Mouse (Mus musculus) myocyte (in vitro differentiated cells): Measurements from ENCODE around the gene Cpa2. TPM values are rescaled to one million over a fixed set of nuclear protein-coding genes. Genes with fewer than 3 reads are reported as not detected.

Experiments
- H3K27me3 ChIP-seq: one replicate; pipeline ENCODE4 v1.6.1; 2011; ENCODE audit not compliant: control insufficient read depth, insufficient read depth, insufficient read length
- H3K36me3 ChIP-seq: one replicate; pipeline ENCODE4 v1.6.1; 2011; ENCODE audit not compliant: control insufficient read depth, insufficient read depth
- H3K4me2 ChIP-seq: one replicate; pipeline ENCODE4 v1.6.1; 2011; ENCODE audit warnings: low read depth, control low read depth
- H3K4me3 ChIP-seq: one replicate; pipeline ENCODE4 v1.5.1; 2011; ENCODE audit warnings: mild to moderate bottlenecking, control low read depth, moderate library complexity
- H3K79me2 ChIP-seq: one replicate; pipeline ENCODE4 v1.6.1; 2011; ENCODE audit not compliant: control insufficient read depth, insufficient read depth
- H3ac ChIP-seq: one replicate; pipeline ENCODE4 v1.6.1; 2011; ENCODE audit not compliant: control insufficient read depth, insufficient read length
- CEBPB ChIP-seq: IDR thresholded peaks from 2 replicates; pipeline ENCODE4 v1.6.1; 2011; ENCODE audit warnings: mild to moderate bottlenecking, moderate library complexity; ENCODE audit not compliant: poor library complexity, insufficient read depth, severe bottlenecking
- E2F4 ChIP-seq: IDR thresholded peaks from one replicate; pipeline ENCODE4 v1.6.1; 2011; ENCODE audit warnings: mild to moderate bottlenecking, control low read depth, moderate library complexity; ENCODE audit not compliant: insufficient read depth
- MAX ChIP-seq: IDR thresholded peaks from one replicate; pipeline ENCODE4 v1.6.1; 2011; ENCODE audit warnings: low read depth, mild to moderate bottlenecking, control low read depth
- MYOD1 ChIP-seq, 3 experiments: IDR thresholded peaks; one replicate each; pipeline ENCODE4 v1.6.1; 2011; ENCODE audit warnings: control low read depth in 2 of 3, low read depth in 2 of 3, mild to moderate bottlenecking in 2 of 3, moderate library complexity in 1 of 3; ENCODE audit not compliant: insufficient read length in 2 of 3, control insufficient read depth in 1 of 3
- MYOG ChIP-seq, 3 experiments: IDR thresholded peaks; one replicate each; pipeline ENCODE4 v1.6.1; 2011; ENCODE audit warnings: control low read depth in 2 of 3, low read depth in 2 of 3, mild to moderate bottlenecking in 2 of 3; ENCODE audit not compliant: insufficient read length in 2 of 3, control insufficient read depth in 1 of 3, insufficient read depth in 1 of 3
- POLR2A ChIP-seq: IDR thresholded peaks from one replicate; pipeline ENCODE4 v1.6.1; 2011; ENCODE audit warnings: low read depth, mild to moderate bottlenecking, control low read depth, moderate library complexity; ENCODE audit not compliant: insufficient read length
- POLR2AphosphoS2 ChIP-seq: IDR thresholded peaks from one replicate; pipeline ENCODE4 v1.6.1; 2011; ENCODE audit warnings: low read depth, control low read depth; ENCODE audit not compliant: insufficient read length
- REST ChIP-seq: IDR thresholded peaks from one replicate; pipeline ENCODE4 v1.6.1; 2011; ENCODE audit warnings: mild to moderate bottlenecking, control low read depth, moderate library complexity; ENCODE audit not compliant: insufficient read depth, insufficient read length
- SRF ChIP-seq: IDR thresholded peaks from one replicate; pipeline ENCODE4 v1.6.1; 2011; ENCODE audit warnings: low read depth; ENCODE audit not compliant: control insufficient read depth, insufficient read length
- TCF12 ChIP-seq: IDR thresholded peaks from one replicate; pipeline ENCODE4 v1.6.1; 2011; ENCODE audit warnings: mild to moderate bottlenecking, control low read depth; ENCODE audit not compliant: poor library complexity, insufficient read depth, severe bottlenecking
- TCF3 ChIP-seq: IDR thresholded peaks from one replicate; pipeline ENCODE4 v1.6.1; 2011; ENCODE audit warnings: low read depth, control low read depth; ENCODE audit not compliant: insufficient read length
- USF1 ChIP-seq: IDR thresholded peaks from one replicate; pipeline ENCODE4 v1.6.1; 2011; ENCODE audit warnings: low read depth, mild to moderate bottlenecking, control low read depth, moderate library complexity
- polyA plus RNA-seq: library from polyadenylated mRNA; unstranded; fragments of >200 nt; fragmentation: generic; extraction: Trizol; gene quantifications from one replicate; pipeline ENCODE4 v1.2.1, GENCODE M21; 2012; ENCODE audit warnings: missing spikeins

The Cpa2 gene
- polyA plus RNA-seq, 1 experiment, result not detected

DNA sequence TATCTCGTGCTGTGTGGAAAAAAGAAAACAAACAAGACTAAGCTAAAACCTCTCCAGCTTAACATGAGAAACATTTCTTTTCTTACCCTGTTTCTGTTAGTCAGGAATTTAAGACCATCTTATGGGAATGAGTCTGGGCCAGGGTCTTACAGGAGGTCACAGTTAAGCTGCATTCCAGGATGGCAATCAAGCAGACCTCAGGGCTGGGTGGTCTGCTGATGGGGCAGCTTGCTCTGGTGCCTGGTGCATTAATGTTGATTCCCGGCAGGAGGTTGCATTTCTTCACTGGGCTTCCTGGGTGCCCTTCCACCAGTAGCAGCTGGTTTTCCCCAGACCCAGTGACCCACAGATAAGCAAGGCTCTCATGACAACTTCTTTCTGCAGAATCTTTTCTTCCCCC lies 48.4 kb downstream of the Cpa2 start:
- Histone ChIP-seq H3ac (no peak overlapping the region), H3K36me3 (no peaks in the 10 kb centered on the region), H3K4me2 (no peak overlapping the region), H3K27me3 (no peaks in the 10 kb centered on the region), H3K79me2 (no peaks in the 10 kb centered on the region), H3K4me3 (no peak overlapping the region)
- TF ChIP-seq MYOD1 (IDR thresholded peaks at IDR 0.05; ENCODE audit: control insufficient read depth in 1 of 3, insufficient read length in 2 of 3, low read depth in 2 of 3) (no peak), TCF12 (no peak), SRF (no peak), REST (no peak), POLR2AphosphoS2 (no peak)

DNA sequence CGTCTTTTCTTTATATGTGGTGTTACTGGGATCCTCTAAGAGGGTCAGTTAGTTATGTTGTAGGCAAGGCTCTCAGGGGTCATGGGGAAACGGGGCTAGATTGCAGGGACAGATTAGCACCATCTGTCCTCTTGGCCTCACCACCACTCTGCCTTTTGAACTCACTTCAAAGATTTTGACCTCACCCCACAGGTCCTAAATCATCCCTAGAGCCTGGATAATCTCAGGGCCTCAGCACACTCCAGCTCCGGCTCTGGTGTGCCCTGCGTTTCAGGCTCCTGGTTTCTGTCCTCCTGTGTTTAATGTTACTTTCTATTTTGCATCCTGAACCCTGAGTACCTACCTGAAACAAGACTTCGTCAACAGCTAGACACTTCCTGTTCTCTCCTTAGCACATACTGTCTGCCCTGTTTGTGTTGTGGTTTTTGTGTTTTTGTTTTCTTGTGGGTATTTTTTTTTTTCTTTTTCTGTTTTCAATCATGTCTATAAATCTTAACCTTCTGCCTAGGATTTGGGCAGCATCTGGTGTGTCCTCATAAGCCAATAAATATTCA lies 50.5 kb downstream of the Cpa2 start:
- Histone ChIP-seq H3K36me3 (no peaks in the 10 kb centered on the region), H3K79me2 (no peaks in the 10 kb centered on the region), H3K4me3 (no peak overlapping the region), H3ac (no peak overlapping the region), H3K27me3 (no peaks in the 10 kb centered on the region), H3K4me2 (no peak overlapping the region)
- TF ChIP-seq MYOG (IDR thresholded peaks at IDR 0.05; ENCODE audit: control insufficient read depth in 1 of 3, insufficient read depth in 1 of 3, insufficient read length in 2 of 3, low read depth in 2 of 3) (no peak), USF1 (no peak)

DNA sequence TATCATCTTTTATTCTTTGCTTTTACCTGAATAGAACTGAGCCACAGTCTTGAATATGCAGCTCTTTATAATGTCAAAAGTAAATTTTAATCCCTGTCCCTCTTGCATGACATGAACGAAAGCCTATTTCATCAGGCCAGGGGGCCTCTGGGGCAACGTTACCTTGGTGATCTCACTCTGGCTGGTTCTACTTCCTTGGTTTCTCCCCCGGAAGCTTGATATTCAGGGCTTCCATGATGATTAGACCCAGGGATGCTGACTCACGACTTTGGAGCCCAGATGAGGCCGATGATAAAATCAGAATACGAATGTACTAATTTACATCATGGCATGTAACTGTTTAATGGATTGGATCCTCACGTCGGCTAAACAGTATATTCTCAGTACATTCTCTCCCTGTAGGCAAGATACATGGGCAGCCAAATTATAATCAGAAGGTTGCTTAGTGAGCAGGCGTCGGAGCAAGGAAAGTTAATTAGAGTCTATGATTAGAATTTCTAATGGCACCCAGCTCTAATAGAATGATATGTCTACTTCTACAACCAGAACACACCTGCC lies 51.1 kb downstream of the Cpa2 start:
- H3K27me3 ChIP-seq, result no peaks in the 10 kb centered on the region
- H3K79me2 ChIP-seq, result no peaks in the 10 kb centered on the region
- no peak overlapping the region for H3K4me3 ChIP-seq
- H3K4me2 ChIP-seq, result no peak overlapping the region
- H3K36me3 ChIP-seq, result no peaks in the 10 kb centered on the region
- no peak overlapping the region for H3ac ChIP-seq
- TF ChIP-seq POLR2AphosphoS2 (no peak), POLR2A (no peak), CEBPB (no peak), TCF3 (no peak), MYOD1 (IDR thresholded peaks at IDR 0.05; ENCODE audit: control insufficient read depth in 1 of 3, insufficient read length in 2 of 3, low read depth in 2 of 3) (no peak), E2F4 (no peak), REST (no peak), MYOG (IDR thresholded peaks at IDR 0.05; ENCODE audit: control insufficient read depth in 1 of 3, insufficient read depth in 1 of 3, insufficient read length in 2 of 3, low read depth in 2 of 3) (no peak), TCF12 (no peak), SRF (no peak), USF1 (no peak), MAX (no peak)

DNA sequence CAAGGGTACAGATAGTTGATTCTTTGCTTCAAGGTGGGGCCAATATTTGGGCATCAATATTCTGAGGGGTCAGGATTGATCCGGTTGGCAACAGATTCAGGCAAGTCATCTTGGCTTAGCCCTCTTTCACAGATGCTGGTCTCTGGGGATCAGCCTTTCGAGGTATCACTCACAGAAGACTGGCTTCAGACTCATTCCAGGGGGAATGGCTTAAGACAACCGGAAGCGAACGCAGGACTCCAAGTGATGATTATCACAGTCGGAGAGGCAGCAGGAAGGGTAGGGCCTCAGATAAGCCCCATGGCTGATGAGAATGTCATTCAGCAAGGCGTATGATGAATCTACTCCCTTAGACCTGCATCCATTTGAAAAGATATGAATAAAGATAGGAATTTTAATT lies 53.0 kb downstream of the Cpa2 start:
- no peak overlapping the region for H3K4me3 ChIP-seq
- no peaks in the 10 kb centered on the region for H3K36me3 ChIP-seq
- no peak overlapping the region for H3ac ChIP-seq
- no peaks in the 10 kb centered on the region for H3K79me2 ChIP-seq
- no peak for TF ChIP-seq SRF
- TF ChIP-seq TCF3, result no peak
- TF ChIP-seq POLR2A, result no peak
- no peak for TF ChIP-seq MYOG (IDR thresholded peaks at IDR 0.05; ENCODE audit: control insufficient read depth in 1 of 3, insufficient read depth in 1 of 3, insufficient read length in 2 of 3, low read depth in 2 of 3)
- no peak for TF ChIP-seq MYOD1 (IDR thresholded peaks at IDR 0.05; ENCODE audit: control insufficient read depth in 1 of 3, insufficient read length in 2 of 3, low read depth in 2 of 3)
- TF ChIP-seq REST, result no peak
- TF ChIP-seq E2F4, result no peak
- TF ChIP-seq USF1, result no peak
- no peak for TF ChIP-seq TCF12
- TF ChIP-seq CEBPB, result no peak
- TF ChIP-seq MAX, result no peak
- H3K4me2 ChIP-seq, result no peak overlapping the region
- no peaks in the 10 kb centered on the region for H3K27me3 ChIP-seq

DNA sequence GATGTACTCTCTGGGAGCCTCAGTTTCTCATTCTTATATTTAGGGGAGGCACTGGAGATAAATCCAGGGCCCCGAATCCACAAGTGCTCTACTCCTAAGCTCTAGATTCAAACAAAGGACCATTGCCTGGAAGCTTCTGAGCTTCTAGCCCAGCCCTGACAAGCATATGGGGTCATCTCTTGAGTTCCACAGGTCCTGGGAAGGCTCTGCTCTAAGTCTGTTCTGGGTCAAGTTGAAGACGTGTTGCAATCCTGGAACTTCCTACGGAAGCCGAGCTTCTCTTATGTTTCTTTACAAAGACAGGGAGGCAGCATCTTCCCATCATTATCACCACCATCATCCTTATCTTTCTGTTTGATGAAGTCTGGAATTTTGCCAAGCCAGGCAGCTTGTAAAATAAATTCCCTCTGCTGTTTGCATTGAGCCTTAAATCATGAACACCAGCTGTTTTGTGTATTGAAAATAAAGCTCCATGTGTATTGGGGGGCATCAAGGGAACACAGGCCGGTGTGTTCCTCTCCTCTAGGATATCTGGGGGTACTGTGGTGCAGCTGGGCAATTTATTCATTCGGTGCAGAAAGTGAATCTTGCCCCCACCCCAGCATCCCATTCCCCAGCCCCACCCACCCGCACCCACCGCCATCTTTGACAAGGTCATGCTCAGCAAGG lies 55.0 kb downstream of the Cpa2 start:
- Histone ChIP-seq H3K79me2 (no peaks in the 10 kb centered on the region), H3K27me3 (no peaks in the 10 kb centered on the region), H3K36me3 (no peaks in the 10 kb centered on the region), H3ac (no peak overlapping the region), H3K4me2 (no peak overlapping the region), H3K4me3 (no peak overlapping the region)
- TF ChIP-seq POLR2AphosphoS2, result no peak
- no peak for TF ChIP-seq USF1
- TF ChIP-seq REST, result no peak
- no peak for TF ChIP-seq MAX
- TF ChIP-seq POLR2A, result no peak
- no peak for TF ChIP-seq MYOG (IDR thresholded peaks at IDR 0.05; ENCODE audit: control insufficient read depth in 1 of 3, insufficient read depth in 1 of 3, insufficient read length in 2 of 3, low read depth in 2 of 3)
- no peak for TF ChIP-seq MYOD1 (IDR thresholded peaks at IDR 0.05; ENCODE audit: control insufficient read depth in 1 of 3, insufficient read length in 2 of 3, low read depth in 2 of 3)
- TF ChIP-seq SRF, result no peak
- TF ChIP-seq E2F4, result no peak
- TF ChIP-seq TCF12, result no peak
